Mouse (Mus musculus) thymus, adult 2 months (tissue): ENCODE measurements around the gene Prkacb.

ENCODE experiments used
- CTCF ChIP-seq: fragments of 200-500 bp; IDR thresholded peaks from 2 replicates; pipeline ENCODE4 v1.5.1; 2012; ENCODE audit warnings: mild to moderate bottlenecking, control low read depth, low read length, moderate library complexity, borderline replicate concordance; ENCODE audit not compliant: control insufficient read depth, poor library complexity, insufficient read depth; ENCODE audit errors: extremely low read depth
- POLR2A ChIP-seq: fragments of 200-500 bp; IDR thresholded peaks from 2 replicates; pipeline ENCODE4 v1.6.1; 2012; ENCODE audit warnings: mild to moderate bottlenecking, low read length, control low read depth, moderate library complexity; ENCODE audit not compliant: control insufficient read depth, poor library complexity, insufficient read depth; ENCODE audit errors: extremely low read depth

- TF ChIP-seq POLR2A (no peak), CTCF (no peak)
Measured at GRCm38 (mm10) chr3:146778451-146778850, 34.3 kb downstream of the Prkacb start.
